Mouse (Mus musculus) megakaryocyte, embryonic 14.5 days (primary cell): ENCODE measurements around the gene Evx1.

Experiments
- FLI1 ChIP-seq: IDR thresholded peaks from 2 replicates; pipeline ENCODE4 v1.6.1; 2012; ENCODE audit warnings: low read length, inconsistent platforms, mixed read lengths
- GATA1 ChIP-seq: IDR thresholded peaks from 3 replicates; pipeline ENCODE4 v1.6.1; 2012; ENCODE audit warnings: mixed read lengths, low read length, inconsistent platforms, borderline replicate concordance

DNA sequence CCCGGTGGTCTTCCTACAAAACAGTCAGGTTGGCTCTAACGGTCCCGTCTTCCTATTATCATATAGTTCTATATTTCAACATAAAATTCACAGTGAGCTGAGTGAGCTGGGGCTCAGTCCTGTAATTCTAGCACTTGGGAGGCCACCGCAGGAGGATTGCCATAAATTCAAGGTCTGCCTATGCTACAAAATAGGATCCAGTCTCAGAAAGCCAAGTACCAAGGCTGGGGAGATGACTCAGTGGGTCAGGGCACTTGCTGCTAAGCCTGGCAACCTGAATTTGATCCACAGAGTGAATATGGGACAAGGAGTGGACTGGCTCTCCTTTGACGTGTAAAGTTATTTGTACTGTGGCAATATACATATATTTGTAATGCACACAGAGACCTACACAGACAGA is 29.4 kb upstream of the Evx1 start:
- TF ChIP-seq GATA1: no peak
- no peak for TF ChIP-seq FLI1
